Mouse (Mus musculus) intestine, embryonic 14.5 days (tissue): ENCODE results near the gene Zbtb24. TPM values are rescaled to one million over a fixed set of nuclear protein-coding genes. Genes with fewer than 3 reads are reported as not detected.
"Not testable (repeated sequence)": the region's sequence is repeated elsewhere in the genome, so short reads cannot be mapped to it uniquely, and the experiment has no call there.

Experiments
- ATAC-seq: fragments of 200-750 bp; cut with Nextera tagmentation; replicated peaks from 2 replicates; pipeline ENCODE4 v1.8.0; 2017; ENCODE audit warnings: low read depth, moderate number of reproducible peaks, moderate TSS enrichment, moderate library complexity; ENCODE audit not compliant: low FRiP score, low TSS enrichment
- DNase-seq: peaks from one replicate; pipeline ENCODE4 v3.0.0-alpha.2; 2018; ENCODE audit warnings: low spot score
- H3K27ac ChIP-seq: fragments of 300-500 bp; sonication (generic); 2 replicates; pipeline ENCODE4 v1.5.1; 2014; ENCODE audit warnings: low read depth, mild to moderate bottlenecking, control low read depth
- H3K27me3 ChIP-seq: fragments of 300-500 bp; sonication (generic); replicated peaks from 2 replicates; pipeline ENCODE4 v1.6.1; 2014; ENCODE audit warnings: low read length, control low read depth; ENCODE audit not compliant: control insufficient read depth, insufficient read depth
- H3K36me3 ChIP-seq: fragments of 300-500 bp; sonication (generic); 2 replicates; pipeline ENCODE4 v1.6.1; 2014; ENCODE audit warnings: low read length, control low read depth; ENCODE audit not compliant: control insufficient read depth, insufficient read depth
- H3K4me1 ChIP-seq: fragments of 300-500 bp; sonication (generic); replicated peaks from 2 replicates; pipeline ENCODE4 v1.6.1; 2014; ENCODE audit warnings: low read length, control low read depth, mixed read lengths; ENCODE audit not compliant: control insufficient read depth, insufficient read depth
- H3K4me2 ChIP-seq: fragments of 300-500 bp; sonication (generic); 2 replicates; pipeline ENCODE4 v1.6.1; 2014; ENCODE audit warnings: low read length
- H3K4me3 ChIP-seq: fragments of 300-500 bp; sonication (generic); 2 replicates; pipeline ENCODE4 v1.5.1; 2014; ENCODE audit warnings: low read depth, low read length, control low read depth, mixed read lengths
- H3K9ac ChIP-seq: fragments of 300-500 bp; sonication (generic); 2 replicates; pipeline ENCODE4 v1.6.1; 2014; ENCODE audit warnings: mild to moderate bottlenecking, low read length
- H3K9me3 ChIP-seq: fragments of 300-500 bp; sonication (generic); 2 replicates; pipeline ENCODE4 v1.6.1; 2016; ENCODE audit warnings: low read length, control low read depth; ENCODE audit not compliant: control insufficient read depth
- WGBS: fragments of 180-500 bp; shearing (Covaris S2); extraction: QIAGEN DNeasy Blood & Tissue Kit; methylation state at CpG from one replicate; pipeline ENCODE4 v1.1.7; 2014; 5-methylcytosine and 5-hydroxymethylcytosine counted together
- polyA plus RNA-seq: library from polyadenylated mRNA; unstranded; fragments of >200 nt; fragmentation: Nextera tagmentation; extraction: Ambion mirVana; gene quantifications from 2 replicates; pipeline ENCODE4 v1.2.1, GENCODE M21; 2014

Gene Zbtb24
- polyA plus RNA-seq, result 15.0 and 16.7 TPM in 2 replicates

GRCm38 (mm10) chr10:41450137-41450670, at the start of gene Zbtb24:
TSS of gene Zbtb24 (plus strand) at chr10:41450383.
- under 1% methylated on average over 49 of the region's 49 CpGs for WGBS
- Histone ChIP-seq H3K27me3 (no peaks in the 10 kb centered on the region), H3K27ac (peak within 1 kb of the TSS; percentile 73), H3K4me2 (peak within 1 kb of the TSS; percentile 88), H3K36me3 (peaks cover 25% of the 10 kb centered on the region), H3K9ac (peak within 1 kb of the TSS; percentile 84), H3K9me3 (no peaks in the 10 kb centered on the region), H3K4me1 (peaks cover 9% of the 10 kb centered on the region), H3K4me3 (peak within 1 kb of the TSS; percentile 86)
- peak; percentile 98 for DNase-seq
- ATAC-seq, result peak; percentile 94

- no peak overlapping the region for H3K4me2 ChIP-seq
- no peak overlapping the region for H3K27ac ChIP-seq
- H3K27me3 ChIP-seq, result no peaks in the 10 kb centered on the region
- no peaks in the 10 kb centered on the region for H3K9me3 ChIP-seq
- ATAC-seq (no peak), DNase-seq (no peak)
- H3K36me3 ChIP-seq, result no peaks in the 10 kb centered on the region
- H3K4me1 ChIP-seq, result no peaks in the 10 kb centered on the region
- 88% methylated on average over 3 of the region's 3 CpGs for WGBS
- H3K9ac ChIP-seq, result no peak overlapping the region
- no peak overlapping the region for H3K4me3 ChIP-seq
These were observed 49.1 kb upstream of the Zbtb24 start for GRCm38 (mm10) chr10:41401097-41401496.

- no peak for ATAC-seq
- no peaks in the 10 kb centered on the region for H3K4me1 ChIP-seq
- no peak overlapping the region for H3K9ac ChIP-seq
- no peaks in the 10 kb centered on the region for H3K36me3 ChIP-seq
- no peak for DNase-seq
- H3K4me3 ChIP-seq, result no peak overlapping the region
- WGBS, result 75% methylated on average over 2 of the region's 2 CpGs
- H3K27me3 ChIP-seq, result no peaks in the 10 kb centered on the region
- H3K27ac ChIP-seq, result no peak overlapping the region
- H3K9me3 ChIP-seq, result no peaks in the 10 kb centered on the region
- H3K4me2 ChIP-seq, result no peak overlapping the region
These were observed 46.8 kb upstream of the Zbtb24 start for GRCm38 (mm10) chr10:41403364-41403763.

- Histone ChIP-seq H3K4me3 (no peak overlapping the region), H3K9me3 (no peaks in the 10 kb centered on the region), H3K4me1 (no peaks in the 10 kb centered on the region), H3K36me3 (no peaks in the 10 kb centered on the region), H3K9ac (no peak overlapping the region), H3K27ac (no peak overlapping the region), H3K27me3 (no peaks in the 10 kb centered on the region), H3K4me2 (no peak overlapping the region)
- no peak for DNase-seq
- ATAC-seq, result no peak
- 50% methylated on average over 3 of the region's 3 CpGs for WGBS
These were observed 46.1 kb upstream of the Zbtb24 start for GRCm38 (mm10) chr10:41403893-41404612.

GRCm38 (mm10) chr10:41410176-41410575, 40.0 kb upstream of the Zbtb24 start:
- H3K4me3 ChIP-seq, H3K4me2 ChIP-seq, DNase-seq, ATAC-seq, H3K27me3 ChIP-seq, H3K36me3 ChIP-seq, H3K9me3 ChIP-seq, H3K4me1 ChIP-seq, H3K27ac ChIP-seq, H3K9ac ChIP-seq: not testable (repeated sequence)
- WGBS, result 87% methylated on average over 4 of the region's 4 CpGs

DNA sequence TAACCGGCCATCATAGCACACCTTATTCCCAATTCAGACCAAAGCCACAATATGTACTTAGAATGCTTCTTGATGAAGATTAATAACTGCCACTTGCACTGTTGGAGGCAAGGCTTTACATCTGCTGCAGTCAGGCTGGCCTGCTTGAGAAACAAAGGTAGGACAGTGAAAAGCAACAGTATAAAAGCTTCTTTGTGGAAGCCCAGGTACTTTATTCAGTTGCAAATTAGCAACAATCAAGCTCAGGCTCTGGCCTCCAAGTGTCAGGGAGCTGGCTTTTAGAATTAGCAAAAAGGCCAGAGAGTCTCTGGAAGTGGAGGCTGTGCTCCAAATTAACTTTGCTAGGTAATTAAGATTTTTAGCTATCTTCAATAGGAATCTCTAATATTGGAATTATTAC, 39.4 kb upstream of the Zbtb24 start:
- ATAC-seq, result not testable (repeated sequence)

GRCm38 (mm10) chr10:41413471-41413870, 36.7 kb upstream of the Zbtb24 start:
- DNase-seq, H3K4me3 ChIP-seq, H3K4me1 ChIP-seq, H3K9ac ChIP-seq, ATAC-seq, H3K4me2 ChIP-seq, H3K9me3 ChIP-seq, H3K27ac ChIP-seq, H3K27me3 ChIP-seq, H3K36me3 ChIP-seq: not testable (repeated sequence)
- WGBS, result 91% methylated on average over 1 of the region's 1 CpGs

More for the DNA sequence above, 39.4 kb upstream of the Zbtb24 start:
- not testable (repeated sequence) for H3K27ac ChIP-seq, H3K36me3 ChIP-seq, H3K4me2 ChIP-seq, H3K4me3 ChIP-seq, H3K27me3 ChIP-seq, DNase-seq, H3K9ac ChIP-seq, H3K4me1 ChIP-seq, H3K9me3 ChIP-seq
- WGBS, result 97% methylated on average over 1 of the region's 1 CpGs

- WGBS, result 92% methylated on average over 2 of the region's 2 CpGs
- not testable (repeated sequence) for DNase-seq, H3K27me3 ChIP-seq, H3K9ac ChIP-seq, H3K4me2 ChIP-seq, H3K27ac ChIP-seq, H3K9me3 ChIP-seq, H3K4me1 ChIP-seq, H3K36me3 ChIP-seq, ATAC-seq, H3K4me3 ChIP-seq
These were observed 34.8 kb upstream of the Zbtb24 start for GRCm38 (mm10) chr10:41415368-41415767.
